38 mouse cellular contexts compared by ENCODE assay signal in genomic region chr5:32176800-32177199, GRCm38 (mm10). TPM values are rescaled to one million over a fixed set of nuclear protein-coding genes. Genes with fewer than 3 reads are reported as not detected.
"Had no signal": no experiment of that assay in that cellular context is flagged by ENCODE, and none has a peak within 500 bp of the region (broad histone marks: within the 10 kb centered on the region; RNA-seq: fewer than 3 reads in every experiment).

No protein-coding gene starts in this region.

- H3K4me2 ChIP-seq: heart, embryonic 11.5 days; heart, embryonic 12.5 days; heart, embryonic 13.5 days; heart, embryonic 15.5 days; hindbrain, embryonic 12.5 days; hindbrain, embryonic 13.5 days; hindbrain, embryonic 14.5 days; hindbrain, embryonic 15.5 days; intestine, embryonic 15.5 days; kidney, embryonic 15.5 days had no signal

- H3K27me3 ChIP-seq: heart, embryonic 12.5 days; heart, embryonic 13.5 days; heart, embryonic 15.5 days; hindbrain, embryonic 12.5 days; hindbrain, embryonic 13.5 days; hindbrain, embryonic 15.5 days; intestine, embryonic 15.5 days; kidney, embryonic 15.5 days had no signal

- H3K36me3 ChIP-seq: heart, embryonic 10.5 days; heart, embryonic 12.5 days; heart, embryonic 13.5 days; heart, embryonic 15.5 days; hindbrain, embryonic 10.5 days; hindbrain, embryonic 12.5 days; hindbrain, embryonic 13.5 days; hindbrain, embryonic 15.5 days; intestine, embryonic 15.5 days; kidney, embryonic 15.5 days had no signal

- H3K4me3 ChIP-seq: heart, embryonic 10.5 days; heart, embryonic 12.5 days; heart, embryonic 13.5 days; heart, embryonic 15.5 days; hindbrain, embryonic 10.5 days; hindbrain, embryonic 12.5 days; hindbrain, embryonic 13.5 days; hindbrain, embryonic 15.5 days; intestine, embryonic 15.5 days; kidney, embryonic 15.5 days; layer of hippocampus, adult 2 months had no signal

- H3K4me1 ChIP-seq: heart, embryonic 10.5 days; heart, embryonic 12.5 days; heart, embryonic 13.5 days; heart, embryonic 15.5 days; hindbrain, embryonic 12.5 days; hindbrain, embryonic 13.5 days; hindbrain, embryonic 15.5 days; intestine, embryonic 15.5 days had no signal

- ATAC-seq: hindbrain, embryonic 16.5 days; hindbrain, postnatal 0 days; inflammation-experienced regulatory T-cells, adult 6 months; intestine, embryonic 15.5 days; intestine, embryonic 16.5 days; intestine, postnatal 0 days had no signal

- DNase-seq: heart, postnatal 10 days; heart, postnatal 14 days; heart, postnatal 36 days; heart, postnatal 4 days; kidney, adult 11 months; kidney, adult 18-20 months; kidney, adult 2 months; kidney, adult 8-10 months; kidney, adult 9 months; kidney, postnatal 10 days; kidney, postnatal 14 days; kidney, postnatal 25 days; kidney, postnatal 36 days; kidney, postnatal 4 days; layer of hippocampus, adult 9-11 months; layer of hippocampus, postnatal 36 days had no signal

- H3K9ac ChIP-seq: heart, embryonic 12.5 days; heart, embryonic 13.5 days; heart, embryonic 15.5 days; hindbrain, embryonic 12.5 days; hindbrain, embryonic 13.5 days; hindbrain, embryonic 14.5 days; hindbrain, embryonic 15.5 days; intestine, embryonic 15.5 days; kidney, embryonic 15.5 days had no signal

- H3K9me3 ChIP-seq: heart, embryonic 10.5 days; heart, embryonic 12.5 days; heart, embryonic 13.5 days; heart, embryonic 15.5 days; hindbrain, embryonic 10.5 days; hindbrain, embryonic 12.5 days; hindbrain, embryonic 13.5 days; hindbrain, embryonic 15.5 days; intestine, embryonic 15.5 days; kidney, embryonic 15.5 days had no signal

- H3K27ac ChIP-seq: heart, embryonic 10.5 days; heart, embryonic 13.5 days; heart, embryonic 15.5 days; hindbrain, embryonic 10.5 days; hindbrain, embryonic 12.5 days; hindbrain, embryonic 13.5 days; hindbrain, embryonic 14.5 days; hindbrain, embryonic 15.5 days; hindbrain, postnatal 0 days; intestine, embryonic 15.5 days; kidney, embryonic 15.5 days; kidney, postnatal 0 days; layer of hippocampus, adult 2 months had no signal

RNA-seq across cellular contexts. Expression of gene Plb1, which starts 55.7 kb away (rescaled TPM):
- total RNA-seq: hematopoietic stem cell, adult 5-6 weeks had no signal
- polyA plus RNA-seq: hindbrain, embryonic 11.5 days; hindbrain, embryonic 14.5 days; hindbrain, embryonic 15.5 days; inflammation-experienced regulatory T-cells, adult 6 months; kidney, embryonic 14.5 days had no signal
